Mouse (Mus musculus) midbrain, postnatal 0 days (tissue): ENCODE data around the gene Ints1. TPM values are rescaled to one million over a fixed set of nuclear protein-coding genes. Genes with fewer than 3 reads are reported as not detected.

Experiments
- ATAC-seq: fragments of 200-750 bp; cut with Nextera tagmentation; 2 replicates; pipeline ENCODE4 v1.8.0; 2017; ENCODE audit warnings: moderate number of reproducible peaks, mild to moderate bottlenecking, moderate TSS enrichment, moderate library complexity; ENCODE audit not compliant: low FRiP score
- DNase-seq: peaks from one replicate; pipeline ENCODE4 v3.0.0-alpha.2; 2015; ENCODE audit warnings: low spot score
- H3K27ac ChIP-seq: fragments of 300-500 bp; sonication (generic); 2 replicates; pipeline ENCODE4 v1.5.1; 2014; ENCODE audit warnings: low read depth, mild to moderate bottlenecking, low read length, mixed read lengths
- H3K27me3 ChIP-seq: fragments of 300-500 bp; sonication (generic); 2 replicates; pipeline ENCODE4 v1.6.1; 2014; ENCODE audit warnings: low read length, control low read depth, mixed read lengths; ENCODE audit not compliant: insufficient read depth
- H3K36me3 ChIP-seq: fragments of 300-500 bp; sonication (generic); 2 replicates; pipeline ENCODE4 v1.6.1; 2014; ENCODE audit warnings: low read length, control low read depth, mixed read lengths; ENCODE audit not compliant: insufficient read depth
- H3K4me1 ChIP-seq: fragments of 300-500 bp; sonication (generic); 2 replicates; pipeline ENCODE4 v1.6.1; 2014; ENCODE audit warnings: mild to moderate bottlenecking, control low read depth, antibody characterized with exemption, low read length, mixed read lengths; ENCODE audit not compliant: insufficient read depth
- H3K4me2 ChIP-seq: fragments of 300-500 bp; sonication (generic); 2 replicates; pipeline ENCODE4 v1.6.1; 2014; ENCODE audit warnings: low read depth, mild to moderate bottlenecking, low read length, mixed read lengths; ENCODE audit not compliant: poor library complexity, severe bottlenecking
- H3K4me3 ChIP-seq: fragments of 300-500 bp; sonication (generic); 2 replicates; pipeline ENCODE4 v1.5.1; 2014; ENCODE audit warnings: low read depth, mild to moderate bottlenecking, low read length, moderate library complexity
- H3K9ac ChIP-seq: fragments of 300-500 bp; sonication (generic); replicated peaks from 2 replicates; pipeline ENCODE4 v1.6.1; 2014; ENCODE audit warnings: mild to moderate bottlenecking, low read length, moderate library complexity, mixed read lengths; ENCODE audit not compliant: poor library complexity, severe bottlenecking
- H3K9me3 ChIP-seq: fragments of 300-500 bp; sonication (generic); 2 replicates; pipeline ENCODE4 v1.6.1; 2016; ENCODE audit warnings: low read length, control low read depth
- CTCF ChIP-seq: IDR thresholded peaks from 2 replicates; pipeline ENCODE4 v1.5.1; 2016; ENCODE audit warnings: antibody characterized with exemption, mild to moderate bottlenecking
- WGBS: fragments of 180-500 bp; shearing (Covaris S2); extraction: QIAGEN DNeasy Blood & Tissue Kit; methylation state at CpG from one replicate; pipeline ENCODE4 v1.1.7; 2014; 5-methylcytosine and 5-hydroxymethylcytosine counted together
- polyA plus RNA-seq: library from polyadenylated mRNA; unstranded; fragments of >200 nt; fragmentation: Nextera tagmentation; extraction: Ambion mirVana; gene quantifications from 2 replicates; pipeline ENCODE4 v1.2.1, GENCODE M21; 2015
- total RNA-seq: library from RNA; depleted of rRNA; stranded (reverse); fragments of >200 nt; gene quantifications from 2 replicates; pipeline ENCODE4 v1.2.3, GENCODE M21; 2014

Gene Ints1
- total and polyA plus RNA-seq, 2 experiments from 2014 or later, result 27.1 to 129 TPM

DNA sequence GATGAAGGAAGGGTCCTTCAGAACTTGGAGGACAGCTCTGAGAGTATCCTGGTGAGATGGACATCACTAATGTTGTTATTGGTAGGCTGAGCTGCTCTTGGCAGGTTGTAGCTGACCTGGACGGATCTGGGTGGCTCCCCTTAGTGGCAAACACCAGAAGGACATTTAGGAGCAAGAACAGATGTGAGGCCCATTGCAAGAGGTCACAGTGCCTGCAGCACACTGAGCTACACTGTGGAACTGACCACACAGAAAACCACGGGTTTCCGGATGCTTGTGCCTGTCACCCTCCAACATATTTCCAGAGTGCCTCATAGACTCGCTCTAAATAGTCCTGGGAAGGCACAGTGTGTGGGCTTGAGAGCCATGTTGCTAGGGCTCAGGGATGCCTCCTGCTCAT lies 14.0 kb upstream of the Ints1 start:
- Histone ChIP-seq H3K4me2 (no peak overlapping the region), H3K4me1 (no peaks in the 10 kb centered on the region; the same call in 1 of the 2 replicates), H3K9ac (no peak overlapping the region), H3K36me3 (no peaks in the 10 kb centered on the region), H3K9me3 (no peaks in the 10 kb centered on the region), H3K27me3 (no peaks in the 10 kb centered on the region), H3K4me3 (no peak overlapping the region), H3K27ac (no peak overlapping the region)
- no peak for DNase-seq
- no peak for TF ChIP-seq CTCF
- no peak for ATAC-seq
- WGBS, result 52% methylated on average over 4 of the region's 4 CpGs

DNA sequence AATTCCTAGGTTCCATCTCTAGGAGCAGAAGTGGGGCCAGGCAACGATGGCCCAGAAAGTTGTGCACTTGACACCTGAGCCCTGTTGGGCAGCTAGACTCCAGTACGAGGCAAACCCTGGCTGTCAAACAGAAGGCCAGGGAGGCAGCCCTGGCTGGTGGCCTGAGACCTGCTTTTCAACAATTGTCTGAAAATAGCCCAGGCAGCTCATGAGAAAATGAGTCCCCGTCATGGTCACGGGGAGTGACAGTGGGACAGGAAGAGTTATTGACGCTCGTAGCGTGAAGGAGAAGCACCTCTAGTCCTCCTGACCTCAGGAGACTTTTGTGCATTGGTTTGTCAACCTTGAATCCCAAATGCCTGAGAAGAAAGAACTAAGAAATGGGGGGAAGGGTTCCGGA lies 5.9 kb upstream of the Ints1 start:
- Histone ChIP-seq H3K4me1 (no peaks in the 10 kb centered on the region), H3K36me3 (no peaks in the 10 kb centered on the region), H3K27me3 (no peaks in the 10 kb centered on the region), H3K9ac (no peak overlapping the region), H3K9me3 (no peaks in the 10 kb centered on the region), H3K4me3 (no peak overlapping the region), H3K27ac (no peak overlapping the region), H3K4me2 (no peak overlapping the region)
- ATAC-seq (no peak), DNase-seq (no peak)
- TF ChIP-seq CTCF, result no peak
- WGBS, result 87% methylated on average over 8 of the region's 8 CpGs

DNA sequence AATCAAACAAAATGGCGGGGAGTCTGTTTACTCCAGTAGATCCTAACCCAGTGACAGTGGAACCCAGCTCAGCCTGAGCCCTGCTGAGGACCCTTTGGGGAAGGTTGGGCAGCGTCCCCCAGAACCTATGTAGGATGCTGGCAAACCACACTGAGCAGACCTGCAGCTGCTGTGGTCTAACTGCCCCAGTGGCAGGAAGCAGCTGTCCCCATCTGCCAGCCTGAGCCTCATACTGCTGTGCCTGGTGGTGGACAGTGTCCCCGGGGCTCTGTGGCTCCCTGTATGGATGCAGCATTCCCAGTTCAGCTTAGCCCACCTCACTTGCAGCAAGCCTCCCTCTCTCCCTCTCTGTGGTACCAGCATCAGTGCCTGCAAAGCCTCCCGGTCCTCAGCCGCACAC lies 1.5 kb upstream of the Ints1 start:
- H3K9ac ChIP-seq, result no peak overlapping the region
- WGBS, result 73% methylated on average over 5 of the region's 5 CpGs
- DNase-seq (no peak), ATAC-seq (no peak)
- H3K27me3 ChIP-seq, result no peaks in the 10 kb centered on the region
- TF ChIP-seq CTCF, result no peak
- no peak overlapping the region for H3K27ac ChIP-seq
- peaks cover 4% of the 10 kb centered on the region; the same call in 1 of the 2 replicates for H3K4me1 ChIP-seq
- no peak overlapping the region for H3K4me3 ChIP-seq
- H3K4me2 ChIP-seq, result no peak overlapping the region
- no peaks in the 10 kb centered on the region for H3K9me3 ChIP-seq
- peaks cover 16% of the 10 kb centered on the region for H3K36me3 ChIP-seq

DNA sequence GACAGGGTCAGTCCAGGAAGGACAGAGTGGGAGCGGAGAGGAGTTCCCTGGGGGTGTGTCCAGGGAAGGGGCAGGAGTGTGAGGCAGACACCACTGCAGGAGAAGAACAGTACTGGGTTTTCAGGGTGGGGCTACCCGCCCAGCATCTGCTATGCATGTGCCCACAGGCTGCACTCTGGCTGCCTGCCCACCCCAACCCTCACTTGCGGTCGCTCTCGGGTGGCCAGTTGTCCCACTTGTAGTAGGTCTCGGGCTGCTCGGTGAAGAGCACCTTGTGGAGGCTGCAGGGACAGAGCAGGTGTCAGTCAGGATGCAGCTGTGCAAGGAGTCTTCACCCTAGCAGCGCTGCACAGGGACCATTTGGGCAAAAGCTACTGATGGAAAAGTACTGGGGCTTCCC lies 7.3 kb downstream of the Ints1 start:
- Histone ChIP-seq H3K27ac (no peak overlapping the region), H3K36me3 (peaks cover 87% of the 10 kb centered on the region), H3K9ac (no peak overlapping the region), H3K4me1 (no peaks in the 10 kb centered on the region), H3K9me3 (no peaks in the 10 kb centered on the region), H3K4me3 (no peak overlapping the region), H3K27me3 (no peaks in the 10 kb centered on the region), H3K4me2 (no peak overlapping the region)
- no peak for DNase-seq
- no peak for TF ChIP-seq CTCF
- ATAC-seq, result no peak
- 90% methylated on average over 8 of the region's 8 CpGs for WGBS

DNA sequence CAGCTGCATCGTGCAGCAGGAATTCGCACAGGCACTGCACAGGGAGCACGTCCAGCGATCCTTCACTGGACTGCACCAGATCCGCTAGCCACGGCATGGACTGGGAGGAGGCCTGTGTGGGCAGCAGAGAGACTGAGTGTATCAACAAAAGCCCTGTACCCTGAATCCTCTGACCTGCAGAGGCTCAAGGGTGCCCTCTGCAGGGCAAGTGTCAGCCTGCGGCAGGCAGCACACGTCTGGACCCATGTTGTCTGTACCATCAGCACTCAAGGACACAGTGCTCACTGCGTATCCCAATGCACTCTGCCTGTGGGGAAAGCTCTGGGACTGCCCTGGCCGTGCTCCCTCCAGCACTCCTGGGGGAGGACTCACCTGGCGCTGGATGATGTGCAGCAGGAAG lies 11.2 kb downstream of the Ints1 start:
- TF ChIP-seq CTCF, result peak; percentile 66
- 68% methylated on average over 11 of the region's 11 CpGs for WGBS
- no peaks in the 10 kb centered on the region for H3K27me3 ChIP-seq
- no peak overlapping the region for H3K4me2 ChIP-seq
- no peak for DNase-seq
- H3K4me3 ChIP-seq, result no peak overlapping the region
- no peak overlapping the region for H3K27ac ChIP-seq
- no peaks in the 10 kb centered on the region for H3K9me3 ChIP-seq
- no peak overlapping the region for H3K9ac ChIP-seq
- no peak for ATAC-seq
- H3K4me1 ChIP-seq, result no peaks in the 10 kb centered on the region
- H3K36me3 ChIP-seq, result peaks cover 92% of the 10 kb centered on the region

DNA sequence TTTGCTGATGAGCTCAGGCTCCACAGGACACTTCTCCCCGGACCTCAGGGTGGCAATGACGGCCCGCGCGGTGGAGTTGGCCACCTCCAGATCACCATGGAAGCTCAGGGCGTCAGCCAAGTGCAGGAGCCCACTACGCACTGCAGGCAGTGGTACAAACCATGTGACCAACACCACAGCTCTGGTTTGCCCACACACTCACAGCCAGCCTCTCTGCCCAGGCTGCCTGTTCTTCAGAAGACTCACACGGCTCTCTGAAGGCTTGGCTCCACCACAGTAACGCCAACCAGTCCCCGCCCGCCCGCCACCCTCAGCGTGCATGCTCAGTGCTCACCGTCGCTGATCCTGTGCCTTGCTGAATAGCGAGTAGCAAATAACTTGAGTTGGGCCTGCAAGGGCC lies 17.4 kb downstream of the Ints1 start:
- no peak for ATAC-seq
- 88% methylated on average over 16 of the region's 16 CpGs for WGBS
- Histone ChIP-seq H3K36me3 (peaks cover 94% of the 10 kb centered on the region), H3K27ac (no peak overlapping the region), H3K9ac (no peak overlapping the region), H3K4me2 (no peak overlapping the region), H3K9me3 (no peaks in the 10 kb centered on the region), H3K4me1 (no peaks in the 10 kb centered on the region), H3K4me3 (no peak overlapping the region), H3K27me3 (no peaks in the 10 kb centered on the region)
- TF ChIP-seq CTCF, result no peak
- DNase-seq, result no peak
